Mouse (Mus musculus) erythroblast, embryonic 14.5 days (primary cell): ENCODE data around the gene Shank1. TPM values are rescaled to one million over a fixed set of nuclear protein-coding genes. Genes with fewer than 3 reads are reported as not detected.

Experiments
- H3K27me3 ChIP-seq: 2 replicates; pipeline ENCODE4 v1.6.1; 2012; ENCODE audit warnings: inconsistent platforms; ENCODE audit not compliant: control insufficient read depth
- H3K36me3 ChIP-seq: 2 replicates; pipeline ENCODE4 v1.6.1; 2012; ENCODE audit warnings: mild to moderate bottlenecking, inconsistent platforms; ENCODE audit not compliant: control insufficient read depth
- H3K4me1 ChIP-seq: 2 replicates; pipeline ENCODE4 v1.6.1; 2012; ENCODE audit warnings: inconsistent platforms; ENCODE audit not compliant: control insufficient read depth
- H3K4me3 ChIP-seq: replicated peaks from 2 replicates; pipeline ENCODE3; 2012; ENCODE audit warnings: moderate library complexity, mild to moderate bottlenecking, inconsistent platforms
- H3K9me3 ChIP-seq: 2 replicates; pipeline ENCODE4 v1.6.1; 2012; ENCODE audit warnings: low read length, inconsistent platforms, mixed read lengths; ENCODE audit not compliant: control insufficient read depth
- GATA1 ChIP-seq: IDR thresholded peaks from 2 replicates; pipeline ENCODE4 v1.6.1; 2012; ENCODE audit warnings: low read length, inconsistent platforms, mixed read lengths
- TAL1 ChIP-seq: IDR thresholded peaks from 3 replicates; pipeline ENCODE4 v1.6.1; 2012; ENCODE audit warnings: low read length, inconsistent platforms, mixed read lengths
- polyA plus RNA-seq: library from polyadenylated mRNA; stranded (reverse); fragments of >175 nt; gene quantifications from 2 replicates; pipeline ENCODE4 v1.2.3, GENCODE M21; 2012

Shank1 gene
- polyA plus RNA-seq, 1 experiment: 0.01 TPM

- Histone ChIP-seq H3K36me3 (no peaks in the 10 kb centered on the region), H3K9me3 (no peaks in the 10 kb centered on the region), H3K4me1 (peaks cover under 1% of the 10 kb centered on the region; the same call in 1 of the 2 replicates), H3K4me3 (no peak overlapping the region), H3K27me3 (peaks cover 67% of the 10 kb centered on the region)
- TF ChIP-seq TAL1 (no peak), GATA1 (no peak)
Measured at GRCm38 (mm10) chr7:44310878-44311712, 1.0 kb downstream of the Shank1 start.

GRCm38 (mm10) chr7:44311713-44312304 is 1.8 kb downstream of the Shank1 start:
- no peak for TF ChIP-seq TAL1
- TF ChIP-seq GATA1: no peak
- Histone ChIP-seq H3K27me3 (peaks cover 66% of the 10 kb centered on the region), H3K4me3 (no peak overlapping the region), H3K4me1 (no peaks in the 10 kb centered on the region; the same call in 1 of the 2 replicates), H3K9me3 (no peaks in the 10 kb centered on the region), H3K36me3 (no peaks in the 10 kb centered on the region)

GRCm38 (mm10) chr7:44312484-44312883 is 2.4 kb downstream of the Shank1 start:
- TF ChIP-seq GATA1 (no peak), TAL1 (no peak)
- no peak overlapping the region for H3K4me3 ChIP-seq
- peaks cover 60% of the 10 kb centered on the region for H3K27me3 ChIP-seq
- H3K4me1 ChIP-seq: no peaks in the 10 kb centered on the region; the same call in 1 of the 2 replicates
- no peaks in the 10 kb centered on the region for H3K36me3 ChIP-seq
- H3K9me3 ChIP-seq: no peaks in the 10 kb centered on the region

GRCm38 (mm10) chr7:44317913-44318312 is 7.9 kb downstream of the Shank1 start:
- no peak for TF ChIP-seq GATA1
- TF ChIP-seq TAL1: no peak
- Histone ChIP-seq H3K4me3 (no peak overlapping the region), H3K4me1 (no peaks in the 10 kb centered on the region), H3K9me3 (no peaks in the 10 kb centered on the region), H3K27me3 (peaks cover 7% of the 10 kb centered on the region), H3K36me3 (no peaks in the 10 kb centered on the region)

GRCm38 (mm10) chr7:44320886-44321285 is 10.8 kb downstream of the Shank1 start:
- TF ChIP-seq GATA1: no peak
- TF ChIP-seq TAL1: no peak
- no peaks in the 10 kb centered on the region for H3K4me1 ChIP-seq
- H3K9me3 ChIP-seq: no peaks in the 10 kb centered on the region
- H3K36me3 ChIP-seq: no peaks in the 10 kb centered on the region
- no peak overlapping the region for H3K4me3 ChIP-seq
- 0 out of 2 replicates have a peak, but pooled peaks cover under 1% of the 10 kb centered on the region for H3K27me3 ChIP-seq

GRCm38 (mm10) chr7:44322290-44322689 is 12.2 kb downstream of the Shank1 start:
- Histone ChIP-seq H3K36me3 (no peaks in the 10 kb centered on the region), H3K4me1 (no peaks in the 10 kb centered on the region), H3K27me3 (peaks cover 3% of the 10 kb centered on the region), H3K4me3 (no peak overlapping the region), H3K9me3 (no peaks in the 10 kb centered on the region)
- TF ChIP-seq GATA1: no peak
- no peak for TF ChIP-seq TAL1

- Histone ChIP-seq H3K4me1 (no peaks in the 10 kb centered on the region), H3K4me3 (no peak overlapping the region), H3K9me3 (no peaks in the 10 kb centered on the region), H3K36me3 (no peaks in the 10 kb centered on the region), H3K27me3 (peaks cover 6% of the 10 kb centered on the region)
- TF ChIP-seq GATA1 (no peak), TAL1 (no peak)
Measured at GRCm38 (mm10) chr7:44326614-44327013, 16.6 kb downstream of the Shank1 start.

- H3K9me3 ChIP-seq: no peaks in the 10 kb centered on the region
- TF ChIP-seq TAL1: no peak
- H3K36me3 ChIP-seq: no peaks in the 10 kb centered on the region
- H3K4me3 ChIP-seq: no peak overlapping the region
- H3K27me3 ChIP-seq: peaks cover 44% of the 10 kb centered on the region
- H3K4me1 ChIP-seq: no peaks in the 10 kb centered on the region
Measured at GRCm38 (mm10) chr7:44332336-44332735, 22.3 kb downstream of the Shank1 start.

- TF ChIP-seq GATA1 (no peak), TAL1 (no peak)
- Histone ChIP-seq H3K9me3 (no peaks in the 10 kb centered on the region), H3K27me3 (peaks cover 58% of the 10 kb centered on the region), H3K36me3 (no peaks in the 10 kb centered on the region), H3K4me1 (no peaks in the 10 kb centered on the region), H3K4me3 (no peak overlapping the region)
Measured at GRCm38 (mm10) chr7:44334139-44334538, 24.1 kb downstream of the Shank1 start.
